Mouse (Mus musculus): ENCODE measurements around the gene Ccnt1. TPM values are rescaled to one million over a fixed set of nuclear protein-coding genes. Genes with fewer than 3 reads are reported as not detected.

The Ccnt1 gene
- total RNA-seq, 4 experiments from 2014 or later, result 45.2 to 56.6 (median 46.5) TPM

DNA sequence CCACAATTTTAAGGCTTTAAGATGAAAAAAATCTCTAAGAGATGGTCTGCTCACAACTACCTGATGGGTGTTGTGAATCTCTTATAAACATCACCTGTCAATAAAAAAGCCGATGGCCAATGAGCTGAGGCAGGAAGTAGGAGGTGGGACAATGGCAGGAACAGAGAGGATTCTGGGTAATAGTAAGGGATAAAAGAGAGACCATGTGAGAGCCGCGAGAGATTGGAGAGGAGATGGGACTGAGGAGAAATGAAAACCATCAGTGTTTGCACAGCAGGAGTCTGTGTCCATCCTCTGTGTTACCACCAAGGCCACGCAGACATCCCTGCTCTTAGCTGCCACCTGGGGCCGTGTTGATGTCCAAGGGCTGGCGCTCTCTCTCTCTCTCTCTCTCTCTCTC is 63.4 kb downstream of the Ccnt1 start:
- DNase-seq, result no peak

DNA sequence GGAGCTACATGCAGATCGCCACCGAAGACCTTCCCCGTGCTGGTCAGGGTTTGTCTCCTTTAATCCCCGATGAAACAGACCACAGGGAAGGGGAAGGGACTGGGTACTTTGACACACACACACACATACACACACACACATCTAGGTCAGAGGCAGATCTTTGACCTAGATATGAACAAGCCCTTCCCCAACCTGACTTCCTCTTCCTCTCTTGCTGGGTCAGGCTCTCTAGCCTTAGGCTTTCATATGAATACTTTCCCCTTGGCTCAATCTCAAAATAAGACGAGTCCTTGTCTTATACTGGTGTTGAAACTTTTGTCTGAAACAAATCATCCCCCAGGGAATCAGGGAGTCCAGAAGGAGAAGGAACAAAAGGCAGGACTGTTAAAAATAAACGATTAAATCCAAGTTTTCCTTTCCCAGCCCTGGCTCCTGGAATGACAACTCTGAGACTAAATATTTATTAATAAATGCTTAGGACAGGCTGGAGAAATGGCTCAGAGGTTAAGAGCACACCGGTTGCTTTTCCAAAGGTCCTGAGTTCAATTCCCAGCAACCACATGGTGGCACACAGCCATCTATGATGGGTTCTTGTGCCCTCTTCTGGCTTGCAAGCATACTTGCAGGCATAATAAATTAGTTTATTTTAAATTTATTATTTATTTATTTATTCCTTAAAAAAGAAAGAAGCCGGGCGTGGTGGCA is 64.3 kb downstream of the Ccnt1 start:
- DNase-seq, result no peak

DNA sequence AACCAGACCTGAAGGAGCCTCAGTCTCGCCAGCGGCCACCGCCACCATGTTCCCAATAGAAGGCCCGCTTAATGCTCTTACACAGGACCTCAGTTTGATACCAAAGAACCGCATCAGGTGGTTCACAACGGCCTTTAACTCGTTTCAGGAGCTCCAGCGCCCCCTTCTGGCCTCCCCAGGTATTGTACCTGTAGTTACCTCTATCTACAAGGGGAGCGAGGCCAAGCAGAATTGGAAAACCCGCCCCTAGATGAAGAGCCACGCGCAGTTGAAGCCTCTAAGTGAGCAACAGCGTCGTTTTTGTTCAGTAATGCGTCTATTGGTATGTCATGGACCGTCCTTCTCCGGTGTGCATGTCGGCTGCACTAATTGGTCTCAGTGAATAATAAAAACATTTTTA is 66.2 kb downstream of the Ccnt1 start:
- DNase-seq, result no peak

DNA sequence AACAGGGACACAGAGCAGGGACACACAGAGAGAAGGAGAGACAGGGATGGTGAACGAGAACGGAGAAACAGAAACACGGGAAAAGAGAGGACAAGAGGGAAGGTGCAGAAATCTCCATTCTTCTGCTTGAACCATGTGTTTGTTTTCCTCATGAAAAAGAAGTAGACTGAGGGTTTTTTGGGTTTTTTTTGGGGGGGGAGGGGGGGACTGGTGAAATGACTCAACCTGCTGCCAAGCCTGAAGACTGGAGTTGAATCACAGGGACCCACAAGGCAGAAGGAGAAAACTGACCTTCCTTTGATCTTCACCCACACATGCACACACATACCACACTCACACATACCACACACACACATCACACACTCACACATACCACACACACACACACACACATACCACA is 67.4 kb downstream of the Ccnt1 start:
- DNase-seq, result no peak

DNA sequence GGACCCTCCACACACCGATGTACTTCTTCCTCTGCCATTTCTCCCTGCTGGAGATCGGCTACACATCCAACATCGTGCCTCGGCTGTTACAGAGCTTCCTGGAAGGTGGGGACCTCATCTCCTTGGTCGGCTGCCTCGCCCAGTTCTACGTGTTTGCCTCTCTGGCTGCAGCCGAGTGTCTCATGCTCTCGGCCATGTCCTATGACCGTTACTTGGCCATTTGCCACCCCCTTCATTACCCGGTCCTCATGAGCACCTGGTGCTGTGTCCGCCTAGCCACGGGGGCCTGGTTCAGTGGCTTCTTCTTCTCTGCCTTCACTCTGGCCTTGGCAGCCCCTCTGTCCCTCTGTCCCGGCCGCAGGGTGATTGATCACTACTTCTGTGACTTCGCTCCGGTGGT is 73.1 kb downstream of the Ccnt1 start:
- no peak for DNase-seq

DNA sequence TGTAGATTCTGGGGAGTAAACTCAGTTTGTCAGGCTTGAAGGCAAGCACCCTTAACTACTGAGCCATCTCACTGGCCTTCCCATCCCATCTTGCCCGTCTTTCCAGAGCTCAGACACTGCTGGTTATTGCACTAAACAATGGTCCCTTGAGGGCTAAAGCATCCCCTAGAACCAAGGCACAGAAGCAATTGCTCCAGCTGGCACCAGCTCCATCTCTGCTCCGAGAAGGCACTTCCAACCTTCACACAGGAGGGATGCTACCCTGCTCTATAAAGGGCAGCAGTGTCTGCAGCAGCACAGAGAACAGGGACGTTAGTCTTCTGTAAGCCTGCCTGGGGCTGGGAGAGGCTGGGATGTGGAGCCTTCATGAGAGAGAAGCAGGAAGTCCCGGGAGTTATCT is 78.6 kb downstream of the Ccnt1 start, which contains the start of gene Olfr279:
Gene Olfr279 (plus strand): TSS at position 301 of the 400 bp plus-strand sequence.
- DNase-seq, result no peak

DNA sequence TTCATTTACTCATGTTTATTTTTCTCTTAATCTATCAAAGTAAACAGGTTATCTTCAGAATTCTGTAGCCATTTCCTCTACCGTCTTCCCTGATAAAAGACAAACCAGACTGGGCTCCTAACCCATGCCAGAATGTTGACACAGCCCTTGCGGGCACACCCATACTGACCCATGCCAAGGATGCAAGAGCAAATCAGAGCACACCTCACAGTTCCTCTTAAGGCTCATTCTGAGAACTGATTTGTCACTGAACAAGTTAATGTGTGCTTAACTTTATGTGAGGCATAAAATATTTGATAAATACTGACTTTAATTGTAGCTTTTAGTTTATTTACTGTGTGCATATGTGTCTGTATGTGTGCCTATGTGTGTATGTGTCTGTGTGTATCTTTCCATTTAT is 79.4 kb downstream of the Ccnt1 start:
- DNase-seq, result no peak

Small RNAs within 50 kb of the gene (microRNA-seq; reads per million reads assigned to microRNA genes)
- gene Mir1291, result 4.9 to 7.4 reads per million in 2 experiments

Other genes with a start within 250 kb of the Ccnt1 start
- not detected for gene Olfr284, start 229.9 kb downstream of the Ccnt1 start, total RNA-seq (2022)
- not detected for gene Olfr283, start 190.0 kb downstream of the Ccnt1 start, total RNA-seq (2022)
- not detected for gene Olfr282, start 139.7 kb downstream of the Ccnt1 start, total RNA-seq (2022)
- not detected for gene Olfr281, start 118.3 kb downstream of the Ccnt1 start, total RNA-seq (2022)
- not detected for gene OR5BS1P, start 101.0 kb downstream of the Ccnt1 start, total RNA-seq (2022)
- not detected for gene Lalba, start 88.2 kb downstream of the Ccnt1 start, total RNA-seq (2022)
- gene Olfr279, start 78.5 kb downstream of the Ccnt1 start, total RNA-seq (2022), result not detected
- gene Kansl2, start 36.7 kb downstream of the Ccnt1 start, total RNA-seq (2022), result 100 to 1,000 TPM in 2 of 4 experiments, 10 to 100 TPM in 2; 89.8 to 123 (median 106) TPM
- gene 4930415O20Rik, start 81 bp upstream of the Ccnt1 start, total RNA-seq (2022), result not detected
- 10 to 100 TPM; 35.2 to 66.9 (median 56.7) TPM for gene Adcy6, start 39.2 kb upstream of the Ccnt1 start, total RNA-seq (2022)
- 10 to 100 TPM; 13.4 to 19.6 (median 15.7) TPM for gene Cacnb3, start 59.9 kb upstream of the Ccnt1 start, total RNA-seq (2022)
- 100 to 1,000 TPM in 1 of 4 experiments, 10 to 100 TPM in 3; 68.9 to 100 (median 85.6) TPM for gene Ddx23, start 92.0 kb upstream of the Ccnt1 start, total RNA-seq (2022)
- 1 to 10 TPM; 2.5 to 9.7 (median 4.0) TPM for gene Rnd1, start 106.5 kb upstream of the Ccnt1 start, total RNA-seq (2022)
- under 1 TPM; 0.59 to 0.90 (median 0.82) TPM for gene Ccdc65, start 137.3 kb upstream of the Ccnt1 start, total RNA-seq (2022)
- gene Fkbp11, start 157.3 kb upstream of the Ccnt1 start, total RNA-seq (2022), result 10 to 100 TPM in 1 of 4 experiments, 1 to 10 TPM in 3; 7.1 to 14.4 (median 9.8) TPM
- gene Arf3, start 192.3 kb upstream of the Ccnt1 start, total RNA-seq (2022), result 100 to 1,000 TPM; 153 to 163 (median 159) TPM
- gene Wnt10b, start 207.2 kb upstream of the Ccnt1 start, total RNA-seq (2022), result 10 to 100 TPM in 1 of 4 experiments, 1 to 10 TPM in 1, under 1 TPM in 2; 0.49 to 12.9 (median 5.0) TPM
- not detected for gene Wnt1, start 218.9 kb upstream of the Ccnt1 start, total RNA-seq (2022)
- gene Ddn, start 238.6 kb upstream of the Ccnt1 start, total RNA-seq (2022), result 1 to 10 TPM in 1 of 4 experiments, under 1 TPM in 3; 0.29 to 1.1 (median 0.61) TPM

Measured in adrenal gland, adult 8-10 months (tissue).